Mouse (Mus musculus) heart, postnatal 0 days (tissue): ENCODE data around the gene Mbd3.

Experiments used
- CTCF ChIP-seq: IDR thresholded peaks from 2 replicates; pipeline ENCODE4 v1.5.1; 2016; ENCODE audit warnings: antibody characterized with exemption, control low read depth, low read depth
- EP300 ChIP-seq: IDR thresholded peaks from 2 replicates; pipeline ENCODE4 v1.6.1; 2016; ENCODE audit warnings: antibody characterized with exemption, low read depth

DNA sequence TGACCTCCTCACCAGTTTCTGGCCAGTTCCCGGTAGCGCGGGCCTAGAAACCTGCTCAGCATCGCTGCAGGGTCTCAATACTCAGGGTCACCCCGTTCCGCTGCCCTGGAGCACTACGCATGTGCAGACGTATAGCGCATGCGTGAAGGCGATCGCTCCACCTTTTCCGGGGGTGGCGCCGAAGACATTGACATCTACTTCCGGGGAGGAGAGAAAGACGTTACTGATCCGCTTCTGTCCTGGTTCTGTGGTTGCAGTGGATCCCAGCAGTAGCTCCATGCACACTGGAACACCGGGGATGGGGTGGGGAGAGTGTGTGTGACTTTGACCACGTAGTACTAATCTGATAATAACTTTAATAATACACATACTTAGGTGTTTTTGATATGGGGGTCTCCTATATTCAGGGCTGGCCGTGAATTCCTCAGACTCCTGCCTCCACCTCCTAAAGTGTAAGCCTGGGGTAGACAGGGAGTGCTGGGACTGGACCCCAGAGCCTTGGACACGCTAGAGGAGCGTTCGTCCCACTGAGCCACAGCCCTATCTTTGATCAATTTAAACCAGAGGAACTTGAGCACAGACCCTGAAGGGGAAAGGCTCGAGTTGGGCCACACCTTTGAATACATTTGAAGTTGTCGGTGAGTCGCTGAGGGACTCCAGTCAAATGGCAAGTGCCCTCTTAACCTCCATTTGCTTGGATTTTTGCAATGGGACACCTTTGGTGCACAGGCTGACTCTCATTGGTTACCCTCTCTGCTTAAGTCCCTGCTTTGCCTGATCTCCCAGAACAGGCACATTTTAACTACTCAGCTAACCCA lies 7.5 kb upstream of the Mbd3 start, which contains the start of gene Uqcr11:
- TF ChIP-seq CTCF (no peak), EP300 (no peak)
